Mouse (Mus musculus): ENCODE results near the gene Ntn4. TPM values are rescaled to one million over a fixed set of nuclear protein-coding genes. Genes with fewer than 3 reads are reported as not detected.
A peak's percentile ranks its signal among the peaks of the same experiment; 100 is the strongest.

The Ntn4 gene
- polyA plus RNA-seq, 1 experiment: 6.2 TPM

DNA sequence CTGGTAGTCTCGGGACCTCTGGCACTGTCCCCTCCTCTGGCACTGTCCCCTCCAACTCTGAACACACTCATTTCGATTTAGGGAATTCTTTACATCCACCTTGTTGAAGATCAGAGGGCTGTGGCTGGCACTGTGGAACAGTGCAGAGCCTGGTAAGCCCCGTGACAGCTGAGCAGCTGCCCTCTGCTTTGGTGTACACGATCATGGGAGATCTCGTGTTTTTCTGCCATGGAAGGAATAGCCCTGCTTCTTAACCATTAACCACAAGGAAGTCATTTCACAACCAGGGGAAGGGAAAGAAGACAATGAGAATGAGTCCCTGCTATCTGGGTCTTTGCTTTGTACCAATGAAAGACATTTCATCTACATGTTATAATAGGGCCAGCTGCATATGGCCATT, 21.5 kb downstream of the Ntn4 start:
- no peaks in the 10 kb centered on the region for H3K4me1 ChIP-seq (ENCODE audit: control insufficient read depth, insufficient read depth, insufficient read length)
- no peaks in the 10 kb centered on the region for H3K36me3 ChIP-seq (ENCODE audit: control insufficient read depth, insufficient read depth, low read length)
- 42% methylated on average over 5 of the region's 5 CpGs for WGBS
- H3K27me3 ChIP-seq (ENCODE audit: control insufficient read depth, insufficient read depth, low read length): no peaks in the 10 kb centered on the region
- no peak overlapping the region for H3K4me3 ChIP-seq (ENCODE audit: extremely low read depth, insufficient read depth, insufficient read length)
- TF ChIP-seq POLR2A (IDR thresholded peaks at IDR 0.05; ENCODE audit: low read depth, low read length): no peak
- TF ChIP-seq CTCF (IDR thresholded peaks at IDR 0.05; ENCODE audit: extremely low read depth, insufficient read depth, insufficient read length, insufficient replicate concordance): no peak
- H3K27ac ChIP-seq (ENCODE audit: insufficient read depth, low read length): no peak overlapping the region
- DNase-seq (ENCODE audit: low read depth in 1 of 2, low spot score in 2 of 2): no peak

DNA sequence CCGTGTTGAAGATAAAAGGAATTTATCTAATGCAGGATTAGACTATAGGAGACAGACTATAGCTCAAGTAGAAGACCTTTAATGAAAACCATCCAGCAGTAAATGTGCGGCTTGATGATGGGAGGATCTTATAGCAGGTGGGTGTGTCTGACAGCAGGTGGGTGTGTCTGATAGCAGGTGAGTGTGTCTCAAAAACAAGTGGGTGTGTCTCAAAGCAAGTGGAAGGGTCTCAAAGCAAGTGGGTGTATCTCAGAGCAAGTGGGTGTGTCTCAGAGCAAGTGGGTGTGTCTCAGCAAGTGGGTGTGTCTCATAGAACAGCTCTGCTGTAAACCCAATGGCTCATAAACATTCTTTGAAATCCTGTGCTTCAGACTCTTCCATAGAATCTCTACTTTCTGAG, 25.7 kb downstream of the Ntn4 start:
- no peak overlapping the region for H3K4me3 ChIP-seq (ENCODE audit: extremely low read depth, insufficient read depth, insufficient read length)
- H3K4me1 ChIP-seq (ENCODE audit: control insufficient read depth, insufficient read depth, insufficient read length): no peaks in the 10 kb centered on the region
- H3K27ac ChIP-seq (ENCODE audit: insufficient read depth, low read length): no peak overlapping the region
- no peak for DNase-seq (ENCODE audit: low read depth in 1 of 2, low spot score in 2 of 2)
- WGBS: 86% methylated on average over 2 of the region's 2 CpGs
- H3K27me3 ChIP-seq (ENCODE audit: control insufficient read depth, insufficient read depth, low read length): no peaks in the 10 kb centered on the region
- TF ChIP-seq CTCF (IDR thresholded peaks at IDR 0.05; ENCODE audit: extremely low read depth, insufficient read depth, insufficient read length, insufficient replicate concordance) (no peak), POLR2A (IDR thresholded peaks at IDR 0.05; ENCODE audit: low read depth, low read length) (no peak)
- H3K36me3 ChIP-seq (ENCODE audit: control insufficient read depth, insufficient read depth, low read length): no peaks in the 10 kb centered on the region

DNA sequence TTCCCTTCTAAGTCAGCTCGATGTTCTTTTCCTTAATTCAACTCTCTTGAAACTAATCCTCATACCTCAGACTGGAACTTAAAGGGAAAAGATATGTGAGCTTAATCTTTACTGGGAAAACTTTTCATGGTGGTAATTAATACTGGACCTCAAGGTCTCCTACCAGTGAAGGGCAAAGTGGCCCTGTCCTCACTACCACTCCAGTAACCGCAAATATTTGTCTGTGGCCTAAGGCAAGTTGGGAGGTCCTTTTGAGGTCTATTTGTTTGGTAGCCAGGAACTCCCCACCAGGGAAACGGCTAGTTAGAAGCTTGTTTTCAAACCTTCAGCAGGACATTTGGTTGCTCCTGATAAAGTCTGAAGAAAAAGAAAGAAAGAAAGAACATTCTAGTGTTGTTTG, 26.5 kb downstream of the Ntn4 start:
- H3K36me3 ChIP-seq (ENCODE audit: control insufficient read depth, insufficient read depth, low read length): no peaks in the 10 kb centered on the region
- TF ChIP-seq CTCF (IDR thresholded peaks at IDR 0.05; ENCODE audit: extremely low read depth, insufficient read depth, insufficient read length, insufficient replicate concordance) (no peak), POLR2A (IDR thresholded peaks at IDR 0.05; ENCODE audit: low read depth, low read length) (no peak)
- no peak overlapping the region for H3K4me3 ChIP-seq (ENCODE audit: extremely low read depth, insufficient read depth, insufficient read length)
- DNase-seq (ENCODE audit: low read depth in 1 of 2, low spot score in 2 of 2): no peak
- H3K27me3 ChIP-seq (ENCODE audit: control insufficient read depth, insufficient read depth, low read length): no peaks in the 10 kb centered on the region
- H3K27ac ChIP-seq (ENCODE audit: insufficient read depth, low read length): no peak overlapping the region
- no peaks in the 10 kb centered on the region for H3K4me1 ChIP-seq (ENCODE audit: control insufficient read depth, insufficient read depth, insufficient read length)
- 80% methylated on average over 3 of the region's 3 CpGs for WGBS

GRCm38 (mm10) chr10:93672646-93673479, 32.4 kb downstream of the Ntn4 start:
- 67% methylated on average over 22 of the region's 22 CpGs for WGBS
- no peak overlapping the region for H3K27ac ChIP-seq (ENCODE audit: insufficient read depth, low read length)
- H3K4me3 ChIP-seq (ENCODE audit: extremely low read depth, insufficient read depth, insufficient read length): no peak overlapping the region
- TF ChIP-seq CTCF (IDR thresholded peaks at IDR 0.05; ENCODE audit: extremely low read depth, insufficient read depth, insufficient read length, insufficient replicate concordance): no peak
- no peak for TF ChIP-seq POLR2A (IDR thresholded peaks at IDR 0.05; ENCODE audit: low read depth, low read length)
- no peaks in the 10 kb centered on the region for H3K36me3 ChIP-seq (ENCODE audit: control insufficient read depth, insufficient read depth, low read length)
- H3K4me1 ChIP-seq (ENCODE audit: control insufficient read depth, insufficient read depth, insufficient read length): no peaks in the 10 kb centered on the region
- DNase-seq (ENCODE audit: low read depth in 1 of 2, low spot score in 2 of 2): no peak
- no peaks in the 10 kb centered on the region for H3K27me3 ChIP-seq (ENCODE audit: control insufficient read depth, insufficient read depth, low read length)

- peak overlapping the region; percentile 3; the same call in 1 of the 2 replicates for H3K27ac ChIP-seq (ENCODE audit: insufficient read depth, low read length)
- WGBS: 23% methylated on average over 19 of the region's 19 CpGs
- no peak overlapping the region for H3K4me3 ChIP-seq (ENCODE audit: extremely low read depth, insufficient read depth, insufficient read length)
- TF ChIP-seq POLR2A (IDR thresholded peaks at IDR 0.05; ENCODE audit: low read depth, low read length): no peak
- H3K36me3 ChIP-seq (ENCODE audit: control insufficient read depth, insufficient read depth, low read length): no peaks in the 10 kb centered on the region
- no peak for DNase-seq (ENCODE audit: low read depth in 1 of 2, low spot score in 2 of 2)
- H3K27me3 ChIP-seq (ENCODE audit: control insufficient read depth, insufficient read depth, low read length): no peaks in the 10 kb centered on the region
- 0 out of 2 replicates have a peak, but pooled peaks cover 6% of the 10 kb centered on the region for H3K4me1 ChIP-seq (ENCODE audit: control insufficient read depth, insufficient read depth, insufficient read length)
These were observed 38.9 kb downstream of the Ntn4 start for GRCm38 (mm10) chr10:93679191-93680007.

DNA sequence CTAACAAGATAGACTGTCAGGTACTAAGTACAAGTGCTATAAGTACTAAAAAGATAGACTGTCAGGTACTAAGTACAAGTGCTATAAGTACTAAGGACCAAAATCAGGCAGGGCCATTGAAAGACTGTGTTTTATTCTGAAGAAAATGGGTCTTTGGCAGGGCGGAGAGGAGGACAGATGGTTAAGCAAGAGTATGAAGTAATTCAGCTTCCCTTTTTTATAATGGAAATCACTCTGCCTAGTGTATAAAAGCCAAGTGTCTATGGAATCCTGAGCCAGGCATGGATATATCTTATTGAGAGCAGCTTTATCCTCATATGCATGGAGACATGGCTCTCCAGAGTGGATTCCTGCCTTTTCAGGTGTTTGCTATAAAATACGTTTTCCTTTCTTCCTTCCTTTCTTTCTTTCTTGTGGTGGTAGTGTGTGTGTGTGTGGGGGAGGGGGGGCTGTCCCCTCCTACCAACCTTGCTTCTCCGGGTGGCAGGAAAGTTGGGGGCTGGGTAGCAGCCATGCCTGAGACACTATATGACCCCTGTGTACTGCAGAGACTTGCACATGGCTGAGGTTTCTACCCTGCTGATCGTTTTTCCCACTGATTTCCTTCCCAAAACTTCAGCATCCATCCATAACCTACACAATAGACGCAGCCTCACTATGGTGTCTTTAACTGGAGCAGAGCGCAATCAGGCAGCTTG, 40.3 kb downstream of the Ntn4 start:
- H3K36me3 ChIP-seq (ENCODE audit: control insufficient read depth, insufficient read depth, low read length): no peaks in the 10 kb centered on the region
- H3K4me1 ChIP-seq (ENCODE audit: control insufficient read depth, insufficient read depth, insufficient read length): 0 out of 2 replicates have a peak, but pooled peaks cover 6% of the 10 kb centered on the region
- no peak overlapping the region for H3K27ac ChIP-seq (ENCODE audit: insufficient read depth, low read length)
- no peak overlapping the region for H3K4me3 ChIP-seq (ENCODE audit: extremely low read depth, insufficient read depth, insufficient read length)
- no peak for DNase-seq (ENCODE audit: low read depth in 1 of 2, low spot score in 2 of 2)
- WGBS: 58% methylated on average over 6 of the region's 6 CpGs
- TF ChIP-seq POLR2A (IDR thresholded peaks at IDR 0.05; ENCODE audit: low read depth, low read length) (no peak), CTCF (IDR thresholded peaks at IDR 0.05; ENCODE audit: extremely low read depth, insufficient read depth, insufficient read length, insufficient replicate concordance) (no peak)
- H3K27me3 ChIP-seq (ENCODE audit: control insufficient read depth, insufficient read depth, low read length): no peaks in the 10 kb centered on the region

All from spleen, adult 2 months (tissue).